Mouse (Mus musculus) MEL (cell line): Measurements from ENCODE around the gene Tcn2. TPM values are rescaled to one million over a fixed set of nuclear protein-coding genes. Genes with fewer than 3 reads are reported as not detected.

ENCODE experiments used
- DNase-seq: peaks from one replicate; pipeline ENCODE4 v3.0.0; 2011; ENCODE audit warnings: low read depth, low spot score
- H3K27ac ChIP-seq: 2 replicates; pipeline ENCODE4 v1.5.1; 2012; ENCODE audit warnings: low read depth, mild to moderate bottlenecking, control low read depth, low read length, moderate library complexity; ENCODE audit not compliant: control insufficient read depth
- H3K27me3 ChIP-seq, 2 experiments: fragments of 150-350 bp in 1 of 2; sonication (generic) in 1 of 2; 2 replicates each; pipeline ENCODE4 v1.6.1; 2012; ENCODE audit warnings: low read length in 2 of 2, mild to moderate bottlenecking in 2 of 2, improper control_type of control experiment in 1 of 2, moderate library complexity in 1 of 2; ENCODE audit not compliant: insufficient read depth in 2 of 2, control insufficient read depth in 1 of 2
- H3K36me3 ChIP-seq, 2 experiments: 2 replicates each; pipeline ENCODE4 v1.6.1; 2012 to 2014; ENCODE audit warnings: low read length in 2 of 2, improper control_type of control experiment in 1 of 2, inconsistent platforms in 1 of 2, mild to moderate bottlenecking in 1 of 2; ENCODE audit not compliant: insufficient read depth in 2 of 2, control insufficient read depth in 1 of 2
- H3K4me1 ChIP-seq, 2 experiments: fragments of 150-350 bp in 1 of 2; sonication (generic) in 1 of 2; 2 replicates each; pipeline ENCODE4 v1.6.1; 2012; ENCODE audit warnings: low read length in 2 of 2, improper control_type of control experiment in 1 of 2, mild to moderate bottlenecking in 1 of 2; ENCODE audit not compliant: insufficient read depth in 2 of 2, control insufficient read depth in 1 of 2
- H3K4me3 ChIP-seq, 2 experiments: fragments of 150-350 bp in 1 of 2; sonication (generic) in 1 of 2; 2 replicates each; pipeline ENCODE4 v1.5.1; 2012; ENCODE audit warnings: low read depth in 2 of 2, low read length in 2 of 2, mild to moderate bottlenecking in 2 of 2, moderate library complexity in 2 of 2, control low read depth in 1 of 2, improper control_type of control experiment in 1 of 2; ENCODE audit not compliant: control insufficient read depth in 1 of 2, insufficient read depth in 1 of 2
- H3K79me2 ChIP-seq: 2 replicates; pipeline ENCODE4 v1.6.1; 2012; ENCODE audit warnings: mild to moderate bottlenecking, low read length, moderate library complexity; ENCODE audit not compliant: control insufficient read depth, poor library complexity, insufficient read depth
- H3K9ac ChIP-seq: 2 replicates; pipeline ENCODE4 v1.6.1; 2012; ENCODE audit warnings: low read depth, mild to moderate bottlenecking, control low read depth, low read length, moderate library complexity; ENCODE audit not compliant: control insufficient read depth, poor library complexity, severe bottlenecking
- H3K9me3 ChIP-seq: fragments of 150-350 bp; sonication (generic); replicated peaks from 2 replicates; pipeline ENCODE4 v1.6.1; 2012; ENCODE audit warnings: mild to moderate bottlenecking, low read length, improper control_type of control experiment, moderate library complexity; ENCODE audit not compliant: insufficient read depth
- BHLHE40 ChIP-seq: IDR thresholded peaks from 2 replicates; pipeline ENCODE4 v1.6.1; 2012; ENCODE audit warnings: low read depth, mild to moderate bottlenecking, inconsistent platforms, low read length, improper control_type of control experiment, borderline replicate concordance
- CHD1 ChIP-seq: IDR thresholded peaks from 2 replicates; pipeline ENCODE4 v1.6.1; 2012; ENCODE audit warnings: low read depth, mild to moderate bottlenecking, inconsistent platforms, low read length, improper control_type of control experiment
- CHD2 ChIP-seq: IDR thresholded peaks from 2 replicates; pipeline ENCODE4 v1.6.1; 2011; ENCODE audit warnings: low read length, improper control_type of control experiment
- CTCF ChIP-seq, 3 experiments: IDR thresholded peaks in 2 of 3; conservative IDR thresholded peaks in 1 of 3; 2 replicates each; pipeline ENCODE4 v1.5.1; 2011 to 2012; ENCODE audit warnings: low read length in 3 of 3, low read depth in 2 of 3, mild to moderate bottlenecking in 2 of 3, improper control_type of control experiment in 1 of 3, inconsistent platforms in 1 of 3, mixed read lengths in 1 of 3, moderate library complexity in 1 of 3; ENCODE audit not compliant: control insufficient read depth in 1 of 3, insufficient read depth in 1 of 3, poor library complexity in 1 of 3, severe bottlenecking in 1 of 3
- E2F4 ChIP-seq: IDR thresholded peaks from 2 replicates; pipeline ENCODE4 v1.6.1; 2011; ENCODE audit warnings: low read depth, low read length, improper control_type of control experiment, borderline replicate concordance
- ELF1 ChIP-seq: IDR thresholded peaks from 2 replicates; pipeline ENCODE4 v1.6.1; 2014; ENCODE audit warnings: low read depth, mild to moderate bottlenecking, inconsistent platforms, low read length, improper control_type of control experiment, moderate library complexity
- EP300 ChIP-seq, 2 experiments: IDR thresholded peaks; 2 replicates each; pipeline ENCODE4 v1.6.1; 2011; ENCODE audit warnings: improper control_type of control experiment in 2 of 2, low read length in 2 of 2, low read depth in 1 of 2, mild to moderate bottlenecking in 1 of 2
- ETS1 ChIP-seq: IDR thresholded peaks from 2 replicates; pipeline ENCODE4 v1.6.1; 2012; ENCODE audit warnings: low read depth, mild to moderate bottlenecking, inconsistent platforms, low read length, improper control_type of control experiment, moderate library complexity
- GABPA ChIP-seq: IDR thresholded peaks from 2 replicates; pipeline ENCODE4 v1.6.1; 2012; ENCODE audit warnings: low read depth, mild to moderate bottlenecking, inconsistent platforms, low read length, improper control_type of control experiment, moderate library complexity
- GATA1 ChIP-seq: IDR thresholded peaks from 2 replicates; pipeline ENCODE4 v1.6.1; 2011; ENCODE audit warnings: low read depth, low read length, improper control_type of control experiment
- HCFC1 ChIP-seq: IDR thresholded peaks from 2 replicates; pipeline ENCODE4 v1.6.1; 2012; ENCODE audit warnings: low read depth, mild to moderate bottlenecking, inconsistent platforms, low read length, improper control_type of control experiment, moderate library complexity
- JUND ChIP-seq: IDR thresholded peaks from 2 replicates; pipeline ENCODE4 v1.6.1; 2011; ENCODE audit warnings: low read depth, mild to moderate bottlenecking, improper control_type of control experiment, low read length
- KAT2A ChIP-seq: conservative IDR thresholded peaks from 2 replicates; pipeline ENCODE4 v1.6.1; 2012; ENCODE audit warnings: low read depth, low read length, improper control_type of control experiment, inconsistent platforms
- MAX ChIP-seq: IDR thresholded peaks from 2 replicates; pipeline ENCODE4 v1.6.1; 2011; ENCODE audit warnings: low read length, improper control_type of control experiment
- MAZ ChIP-seq: IDR thresholded peaks from 2 replicates; pipeline ENCODE4 v1.6.1; 2012; ENCODE audit warnings: low read depth, mild to moderate bottlenecking, inconsistent platforms, low read length, improper control_type of control experiment
- MEF2A ChIP-seq: IDR thresholded peaks from 2 replicates; pipeline ENCODE4 v1.6.1; 2014; ENCODE audit warnings: low read depth, mild to moderate bottlenecking, inconsistent platforms, low read length, improper control_type of control experiment; ENCODE audit not compliant: poor library complexity, insufficient replicate concordance, severe bottlenecking; ENCODE audit errors: extremely low read depth
- MXI1 ChIP-seq: IDR thresholded peaks from 2 replicates; pipeline ENCODE4 v1.6.1; 2011; ENCODE audit warnings: mild to moderate bottlenecking, low read depth, low read length, improper control_type of control experiment
- MYB ChIP-seq: IDR thresholded peaks from 2 replicates; pipeline ENCODE4 v1.6.1; 2011; ENCODE audit warnings: mild to moderate bottlenecking, low read depth, low read length, improper control_type of control experiment
- MYC ChIP-seq: IDR thresholded peaks from 2 replicates; pipeline ENCODE4 v1.6.1; 2011; ENCODE audit warnings: low read depth, mild to moderate bottlenecking, low read length, improper control_type of control experiment, moderate library complexity
- NELFE ChIP-seq: IDR thresholded peaks from 2 replicates; pipeline ENCODE4 v1.6.1; 2011; ENCODE audit warnings: low read depth, low read length, improper control_type of control experiment
- POLR2A ChIP-seq, 2 experiments: IDR thresholded peaks; 2 replicates each; pipeline ENCODE4 v1.6.1; 2011 to 2012; ENCODE audit warnings: low read length in 2 of 2, mild to moderate bottlenecking in 2 of 2, control low read depth in 1 of 2, improper control_type of control experiment in 1 of 2, low read depth in 1 of 2, moderate library complexity in 1 of 2; ENCODE audit not compliant: control insufficient read depth in 1 of 2, insufficient read depth in 1 of 2, poor library complexity in 1 of 2
- POLR2AphosphoS2 ChIP-seq: IDR thresholded peaks from 2 replicates; pipeline ENCODE4 v1.6.1; 2011; ENCODE audit warnings: low read length, improper control_type of control experiment
- RAD21 ChIP-seq: IDR thresholded peaks from 2 replicates; pipeline ENCODE4 v1.6.1; 2011; ENCODE audit warnings: mild to moderate bottlenecking, low read depth, low read length, improper control_type of control experiment
- RCOR1 ChIP-seq: IDR thresholded peaks from 2 replicates; pipeline ENCODE4 v1.6.1; 2012; ENCODE audit warnings: low read depth, mild to moderate bottlenecking, inconsistent platforms, low read length, improper control_type of control experiment
- SIN3A ChIP-seq: IDR thresholded peaks from 2 replicates; pipeline ENCODE4 v1.6.1; 2012; ENCODE audit warnings: low read length, improper control_type of control experiment, inconsistent platforms
- TAL1 ChIP-seq: IDR thresholded peaks from 2 replicates; pipeline ENCODE4 v1.6.1; 2012; ENCODE audit warnings: mild to moderate bottlenecking, inconsistent platforms, low read length, moderate library complexity, mixed read lengths
- TBP ChIP-seq: IDR thresholded peaks from 2 replicates; pipeline ENCODE4 v1.8.0; 2011; ENCODE audit warnings: low read depth, low read length, improper control_type of control experiment
- TCF12 ChIP-seq: IDR thresholded peaks from 2 replicates; pipeline ENCODE4 v1.6.1; 2014; ENCODE audit warnings: low read depth, mild to moderate bottlenecking, inconsistent platforms, low read length, improper control_type of control experiment, moderate library complexity
- UBTF ChIP-seq: IDR thresholded peaks from 2 replicates; pipeline ENCODE4 v1.6.1; 2012; ENCODE audit warnings: low read depth, mild to moderate bottlenecking, inconsistent platforms, low read length, improper control_type of control experiment, moderate library complexity, borderline replicate concordance; ENCODE audit not compliant: insufficient read depth
- USF1 ChIP-seq: IDR thresholded peaks from 2 replicates; pipeline ENCODE4 v1.6.1; 2014; ENCODE audit warnings: low read depth, mild to moderate bottlenecking, inconsistent platforms, low read length, improper control_type of control experiment, moderate library complexity
- USF2 ChIP-seq, 2 experiments: IDR thresholded peaks; 2 replicates each; pipeline ENCODE4 v1.6.1; 2011 to 2012; ENCODE audit warnings: improper control_type of control experiment in 2 of 2, low read length in 2 of 2, borderline replicate concordance in 1 of 2, inconsistent platforms in 1 of 2, low read depth in 1 of 2, mild to moderate bottlenecking in 1 of 2; ENCODE audit not compliant: insufficient read depth in 1 of 2
- ZC3H11A ChIP-seq: IDR thresholded peaks from 2 replicates; pipeline ENCODE4 v1.6.1; 2012; ENCODE audit warnings: low read depth, mild to moderate bottlenecking, inconsistent platforms, low read length, improper control_type of control experiment
- ZKSCAN1 ChIP-seq: IDR thresholded peaks from 2 replicates; pipeline ENCODE4 v1.6.1; 2012; ENCODE audit warnings: low read depth, mild to moderate bottlenecking, inconsistent platforms, low read length, improper control_type of control experiment, moderate library complexity
- ZMIZ1 ChIP-seq: IDR thresholded peaks from 2 replicates; pipeline ENCODE4 v1.6.1; 2012; ENCODE audit warnings: low read depth, mild to moderate bottlenecking, inconsistent platforms, low read length, improper control_type of control experiment, moderate library complexity
- ZNF384 ChIP-seq: IDR thresholded peaks from 2 replicates; pipeline ENCODE4 v1.6.1; 2012; ENCODE audit warnings: low read depth, mild to moderate bottlenecking, inconsistent platforms, low read length, improper control_type of control experiment
- polyA plus RNA-seq, 2 experiments: library from polyadenylated mRNA; stranded (reverse) in 1 of 2; unstranded in 1 of 2; fragments of >175 nt in 1 of 2; fragments of >200 nt in 1 of 2; gene quantifications; 2 replicates each; pipeline versions ENCODE4 v1.2.1 to v1.2.4; 2012; ENCODE audit warnings: low replicate concordance in 2 of 2, low read depth in 1 of 2; ENCODE audit not compliant: insufficient read length in 2 of 2, insufficient read depth in 1 of 2, missing spikeins in 1 of 2
- total RNA-seq: library from RNA; depleted of rRNA; stranded (reverse); fragments of 300-350 nt; gene quantifications from 2 replicates; pipeline ENCODE4 v1.2.3, GENCODE M21; 2012

Tcn2 gene
- total and polyA plus RNA-seq, 3 experiments, result 14.1 to 16.0 TPM; not detected in 1

DNA sequence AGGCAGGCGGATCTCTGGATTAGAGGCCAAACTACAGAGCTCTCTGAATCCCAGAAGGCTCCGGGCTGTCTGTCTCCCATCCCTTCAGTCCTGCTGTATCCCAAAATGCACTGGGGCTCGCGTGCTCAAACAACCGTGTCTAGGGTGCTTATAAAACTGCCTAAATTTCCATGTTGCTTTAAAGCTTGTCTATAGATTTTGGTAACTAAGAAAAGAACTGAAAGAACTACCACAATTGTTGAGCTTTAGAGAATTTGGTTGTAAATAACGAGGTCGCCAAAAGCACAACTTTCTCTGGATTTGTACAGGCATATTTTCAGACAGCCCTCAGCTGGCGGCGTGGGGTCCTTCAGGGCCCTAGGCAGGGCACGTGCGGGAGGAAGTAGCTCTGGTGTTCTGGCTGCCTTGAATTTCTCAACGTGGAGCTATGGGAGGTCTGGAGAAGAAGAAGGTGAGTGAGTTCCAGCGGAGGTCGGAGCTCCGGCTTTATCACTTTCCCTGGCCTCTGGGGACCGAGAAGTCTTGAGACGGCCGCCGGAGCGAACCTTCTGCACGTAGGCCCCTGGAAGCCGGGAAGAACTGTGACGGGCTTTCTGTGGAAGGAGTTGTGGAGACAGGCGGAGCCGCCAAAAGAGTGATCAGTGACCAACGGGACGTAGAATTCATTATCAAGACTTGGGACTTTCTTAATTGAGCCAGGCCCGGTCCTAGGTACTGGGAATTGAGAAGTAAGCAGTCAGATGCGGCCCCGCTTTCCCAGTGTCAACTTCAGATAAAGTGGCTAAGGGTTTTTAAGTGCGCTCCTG is 31.9 kb upstream of the Tcn2 start, which contains the start of gene Pes1:
Gene Pes1, plus strand, starts transcription at position 366 of the 806 bp plus-strand sequence.
- peak within 1 kb of the TSS; percentile 96 for H3K27ac ChIP-seq
- TF ChIP-seq USF2 (IDR thresholded peaks at IDR 0.05; ENCODE audit: borderline replicate concordance in 1 of 2, insufficient read depth in 1 of 2, low read depth in 1 of 2, low read length in 2 of 2), result no peak
- 0 out of 2 replicates have a peak, but pooled peaks have one; percentile 26 for TF ChIP-seq ETS1
- TF ChIP-seq E2F4, result 0 out of 2 replicates have a peak, but pooled peaks have one; percentile 53
- peak; percentile 72; the same call in 1 of the 2 replicates for TF ChIP-seq MAZ
- TF ChIP-seq NELFE, result peak; percentile 85
- peak; percentile 92 for TF ChIP-seq USF1
- no peak for TF ChIP-seq MYB
- peak; percentile 97 for TF ChIP-seq SIN3A
- no peak for TF ChIP-seq MEF2A
- TF ChIP-seq POLR2A (IDR thresholded peaks at IDR 0.05; ENCODE audit: control insufficient read depth in 1 of 2, insufficient read depth in 1 of 2, low read depth in 1 of 2, low read length in 2 of 2, poor library complexity in 1 of 2), result peak; percentile 46 to 87; a peak in 3 of 4 replicates
- TF ChIP-seq GATA1, result no peak
- peak; percentile 99 for TF ChIP-seq MXI1
- no peak for TF ChIP-seq UBTF
- no peak for TF ChIP-seq RAD21
- TF ChIP-seq MAX, result peak; percentile 100
- no peak for TF ChIP-seq CHD2
- TF ChIP-seq POLR2AphosphoS2, result peak; percentile 86
- TF ChIP-seq RCOR1, result no peak; the same call in 1 of the 2 replicates
- peak; percentile 78 for TF ChIP-seq KAT2A
- TF ChIP-seq TAL1, result no peak
- peak; percentile 48 for TF ChIP-seq ZNF384
- no peak; a peak in 1 of 6 replicates for TF ChIP-seq CTCF (IDR thresholded peaks at IDR 0.05 in 2 of 3, conservative IDR thresholded peaks at IDR 0.05 in 1 of 3; ENCODE audit: control insufficient read depth in 1 of 3, insufficient read depth in 1 of 3, low read depth in 2 of 3, low read length in 3 of 3, poor library complexity in 1 of 3, severe bottlenecking in 1 of 3)
- peak; percentile 42; the same call in 1 of the 2 replicates for TF ChIP-seq GABPA
- peak; percentile 17; the same call in 1 of the 2 replicates for TF ChIP-seq ZKSCAN1
- TF ChIP-seq CHD1, result no peak; the same call in 1 of the 2 replicates
- peak; percentile 98 for TF ChIP-seq BHLHE40
- peak; percentile 99 for TF ChIP-seq MYC
- peak; percentile 40 for TF ChIP-seq TCF12
- TF ChIP-seq ZC3H11A, result no peak
- peak; percentile 78 for TF ChIP-seq ELF1
- peak in 1 of 2 experiments; percentile 45; a peak in 1 of 4 replicates for TF ChIP-seq EP300 (IDR thresholded peaks at IDR 0.05; ENCODE audit: low read depth in 1 of 2, low read length in 2 of 2)
- TF ChIP-seq JUND, result 0 out of 2 replicates have a peak, but pooled peaks have one; percentile 20
- peak; percentile 62 for TF ChIP-seq ZMIZ1
- TF ChIP-seq TBP, result peak; percentile 91
- TF ChIP-seq HCFC1, result peak; percentile 94

More for the DNA sequence above, 31.9 kb upstream of the Tcn2 start, which contains the start of gene Pes1:
- H3K9ac ChIP-seq, result peak within 1 kb of the TSS; percentile 71
- no peaks in the 10 kb centered on the region for H3K9me3 ChIP-seq
- H3K27me3 ChIP-seq, result peaks cover 0 to 4% of the 10 kb centered on the region in 2 experiments; a peak in 2 of 4 replicates
- H3K36me3 ChIP-seq, result peaks cover 11 to 23% of the 10 kb centered on the region in 2 experiments
- H3K79me2 ChIP-seq, result peaks cover 43% of the 10 kb centered on the region
- DNase-seq, result peak; percentile 97
- H3K4me3 ChIP-seq, result peak within 1 kb of the TSS; percentile 85 to 93
- H3K4me1 ChIP-seq, result peaks cover 10 to 19% of the 10 kb centered on the region in 2 experiments
